Mouse (Mus musculus) megakaryocyte, embryonic 14.5 days (primary cell): Measurements from ENCODE around the gene Thy1. TPM values are rescaled to one million over a fixed set of nuclear protein-coding genes. Genes with fewer than 3 reads are reported as not detected.

Experiments used
- H3K27me3 ChIP-seq: replicated peaks from 2 replicates; pipeline ENCODE3; 2012; ENCODE audit warnings: inconsistent platforms
- H3K36me3 ChIP-seq: replicated peaks from 2 replicates; pipeline ENCODE3; 2012; ENCODE audit warnings: low read length, inconsistent platforms, mixed read lengths
- H3K4me1 ChIP-seq: 2 replicates; pipeline ENCODE4 v1.6.1; 2012; ENCODE audit warnings: inconsistent platforms
- H3K4me3 ChIP-seq: replicated peaks from 2 replicates; pipeline ENCODE3; 2012; ENCODE audit warnings: moderate library complexity, mild to moderate bottlenecking, inconsistent platforms
- H3K9me3 ChIP-seq: 2 replicates; pipeline ENCODE4 v1.6.1; 2012; ENCODE audit warnings: inconsistent platforms
- FLI1 ChIP-seq: IDR thresholded peaks from 2 replicates; pipeline ENCODE4 v1.6.1; 2012; ENCODE audit warnings: low read length, inconsistent platforms, mixed read lengths
- GATA1 ChIP-seq: IDR thresholded peaks from 3 replicates; pipeline ENCODE4 v1.6.1; 2012; ENCODE audit warnings: mixed read lengths, low read length, inconsistent platforms, borderline replicate concordance
- polyA plus RNA-seq: library from polyadenylated mRNA; stranded (reverse); fragments of >175 nt; gene quantifications from 2 replicates; pipeline ENCODE4 v1.2.3, GENCODE M21; 2012; ENCODE audit warnings: low replicate concordance; ENCODE audit not compliant: insufficient read depth

The Thy1 gene
- polyA plus RNA-seq, 1 experiment: 0.17 TPM

GRCm38 (mm10) chr9:44012761-44013301 is 30.4 kb upstream of the Thy1 start:
- Histone ChIP-seq H3K4me3 (no peak overlapping the region), H3K27me3 (peaks cover 46% of the 10 kb centered on the region), H3K9me3 (peaks cover 7% of the 10 kb centered on the region), H3K36me3 (no peaks in the 10 kb centered on the region), H3K4me1 (peaks cover 11% of the 10 kb centered on the region)
- no peak for TF ChIP-seq FLI1
- TF ChIP-seq GATA1: no peak

GRCm38 (mm10) chr9:44013781-44014180 is 29.4 kb upstream of the Thy1 start:
- H3K36me3 ChIP-seq: no peaks in the 10 kb centered on the region
- no peak for TF ChIP-seq FLI1
- TF ChIP-seq GATA1: no peak
- peaks cover 7% of the 10 kb centered on the region for H3K9me3 ChIP-seq
- H3K4me1 ChIP-seq: peaks cover 11% of the 10 kb centered on the region
- H3K4me3 ChIP-seq: no peak overlapping the region
- H3K27me3 ChIP-seq: peaks cover 51% of the 10 kb centered on the region

GRCm38 (mm10) chr9:44016304-44016703 is 26.9 kb upstream of the Thy1 start:
- Histone ChIP-seq H3K4me1 (peaks cover 7% of the 10 kb centered on the region), H3K4me3 (no peak overlapping the region)
- TF ChIP-seq GATA1 (no peak), FLI1 (no peak)

GRCm38 (mm10) chr9:44017846-44018245 is 25.3 kb upstream of the Thy1 start:
- no peaks in the 10 kb centered on the region for H3K9me3 ChIP-seq
- no peak overlapping the region for H3K4me3 ChIP-seq
- H3K36me3 ChIP-seq: no peaks in the 10 kb centered on the region
- TF ChIP-seq FLI1: no peak
- no peak for TF ChIP-seq GATA1
- H3K27me3 ChIP-seq: peaks cover 51% of the 10 kb centered on the region
- H3K4me1 ChIP-seq: 0 out of 2 replicates have a peak, but pooled peaks cover 3% of the 10 kb centered on the region

More at GRCm38 (mm10) chr9:44016304-44016703, 26.9 kb upstream of the Thy1 start:
- Histone ChIP-seq H3K36me3 (no peaks in the 10 kb centered on the region), H3K27me3 (peaks cover 61% of the 10 kb centered on the region), H3K9me3 (no peaks in the 10 kb centered on the region)

- Histone ChIP-seq H3K4me1 (no peaks in the 10 kb centered on the region), H3K4me3 (no peak overlapping the region), H3K36me3 (no peaks in the 10 kb centered on the region), H3K9me3 (peaks cover 8% of the 10 kb centered on the region), H3K27me3 (peaks cover 40% of the 10 kb centered on the region)
- no peak for TF ChIP-seq GATA1
- no peak for TF ChIP-seq FLI1
Observed at GRCm38 (mm10) chr9:44020001-44020400, 23.2 kb upstream of the Thy1 start.

GRCm38 (mm10) chr9:44022100-44022847 is 20.9 kb upstream of the Thy1 start:
- no peaks in the 10 kb centered on the region for H3K36me3 ChIP-seq
- H3K4me3 ChIP-seq: no peak overlapping the region
- H3K9me3 ChIP-seq: peaks cover 12% of the 10 kb centered on the region
- TF ChIP-seq GATA1 (no peak), FLI1 (no peak)
- H3K27me3 ChIP-seq: peaks cover 34% of the 10 kb centered on the region
- H3K4me1 ChIP-seq: no peaks in the 10 kb centered on the region

GRCm38 (mm10) chr9:44024096-44024495 is 19.1 kb upstream of the Thy1 start:
- Histone ChIP-seq H3K36me3 (no peaks in the 10 kb centered on the region), H3K4me1 (no peaks in the 10 kb centered on the region), H3K4me3 (no peak overlapping the region), H3K9me3 (peaks cover 12% of the 10 kb centered on the region), H3K27me3 (peaks cover 38% of the 10 kb centered on the region)
- TF ChIP-seq FLI1 (no peak), GATA1 (no peak)

GRCm38 (mm10) chr9:44029580-44030236 is 13.5 kb upstream of the Thy1 start:
- Histone ChIP-seq H3K9me3 (peaks cover 24% of the 10 kb centered on the region), H3K4me1 (peaks cover 22% of the 10 kb centered on the region), H3K4me3 (no peak overlapping the region), H3K36me3 (no peaks in the 10 kb centered on the region), H3K27me3 (peaks cover 55% of the 10 kb centered on the region)
- TF ChIP-seq GATA1 (no peak), FLI1 (no peak)

GRCm38 (mm10) chr9:44030646-44031045 is 12.5 kb upstream of the Thy1 start:
- H3K9me3 ChIP-seq: peaks cover 28% of the 10 kb centered on the region
- no peak overlapping the region for H3K4me3 ChIP-seq
- H3K27me3 ChIP-seq: peaks cover 64% of the 10 kb centered on the region
- TF ChIP-seq FLI1: no peak
- TF ChIP-seq GATA1: no peak
- no peaks in the 10 kb centered on the region for H3K36me3 ChIP-seq
- peaks cover 22% of the 10 kb centered on the region for H3K4me1 ChIP-seq

- Histone ChIP-seq H3K9me3 (peaks cover 29% of the 10 kb centered on the region), H3K4me3 (no peak overlapping the region), H3K4me1 (peaks cover 22% of the 10 kb centered on the region), H3K27me3 (peaks cover 65% of the 10 kb centered on the region), H3K36me3 (no peaks in the 10 kb centered on the region)
- TF ChIP-seq FLI1 (no peak), GATA1 (no peak)
Observed at GRCm38 (mm10) chr9:44031079-44031478, 12.1 kb upstream of the Thy1 start.
